Mouse (Mus musculus) liver, adult 2 months (tissue): ENCODE measurements around the gene Utrn.

ENCODE experiments used
- CTCF ChIP-seq: fragments of 200-500 bp; IDR thresholded peaks from 2 replicates; pipeline ENCODE4 v1.5.1; 2011; ENCODE audit warnings: low read depth, low read length, control low read depth
- POLR2A ChIP-seq: fragments of 200-500 bp; IDR thresholded peaks from 2 replicates; pipeline ENCODE4 v1.6.1; 2011; ENCODE audit warnings: low read length, control low read depth; ENCODE audit not compliant: insufficient read depth; ENCODE audit errors: extremely low read depth

GRCm38 (mm10) chr10:12754911-12755310 lies 114.3 kb downstream of the Utrn start:
- TF ChIP-seq CTCF (no peak), POLR2A (no peak)
